Comparison of ENCODE assay signal across 8 mouse cellular contexts in the genomic region with DNA sequence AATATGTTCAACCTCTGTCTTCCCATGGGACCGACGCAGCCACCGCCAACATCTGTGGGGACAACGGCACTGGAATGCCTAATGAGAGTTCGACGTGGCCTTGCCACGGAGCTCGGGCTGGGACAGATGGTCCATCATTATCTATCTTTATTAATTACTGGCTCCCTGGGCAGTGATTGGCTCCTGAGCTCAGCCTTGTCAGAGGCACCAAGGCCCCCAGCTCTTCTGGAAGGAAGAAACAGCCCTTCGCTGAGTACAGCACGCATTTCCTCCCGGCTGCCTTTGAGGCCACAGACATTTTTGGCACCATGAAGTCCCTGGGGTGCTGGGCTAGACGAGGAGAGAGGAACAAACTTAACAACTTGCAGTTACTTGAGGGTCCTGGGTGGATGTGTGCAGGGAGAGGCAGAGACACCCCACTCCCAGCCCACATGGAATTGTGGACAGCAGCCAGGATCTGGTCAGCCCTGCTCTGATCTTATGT. TPM values are rescaled to one million over a fixed set of nuclear protein-coding genes. Genes with fewer than 3 reads are reported as not detected.
A peak's percentile ranks its signal among the peaks of the same experiment; 100 is the strongest.
DNase-seq lines count a peak whose midpoint lies in the region; ATAC-seq and TF ChIP-seq lines count a peak whose summit lies in the region.

No protein-coding gene starts in this region.

- no peaks in the 10 kb centered on the region for H3K4me1 ChIP-seq in heart, embryonic 12.5 days (replicated peaks)
- peaks cover 3% of the 10 kb centered on the region for H3K4me1 ChIP-seq in hindbrain, embryonic 11.5 days (replicated peaks; ENCODE audit: control insufficient read depth, insufficient read depth, low read length)
- H3K4me1 ChIP-seq in midbrain, embryonic 14.5 days (ENCODE audit: control insufficient read depth, insufficient read depth, low read length), result peaks cover 18% of the 10 kb centered on the region
- 0 out of 2 replicates have a peak, but pooled peaks cover 2% of the 10 kb centered on the region for H3K4me1 ChIP-seq in thymus, adult 2 months (replicated peaks; ENCODE audit: control insufficient read depth, insufficient read depth, low read length)

- ATAC-seq in heart, embryonic 12.5 days (ENCODE audit: insufficient number of reproducible peaks, low FRiP score), result no peak
- ATAC-seq in hindbrain, embryonic 11.5 days (ENCODE audit: low FRiP score), result peak; percentile 53
- no peak for ATAC-seq in midbrain, embryonic 14.5 days (ENCODE audit: low FRiP score, low TSS enrichment)
- no peak for ATAC-seq in erythroblast, adult 5-6 weeks (replicated peaks; ENCODE audit: low FRiP score, poor library complexity, severe bottlenecking)

- H3K9me3 ChIP-seq in heart, embryonic 12.5 days (replicated peaks), result no peaks in the 10 kb centered on the region
- no peaks in the 10 kb centered on the region for H3K9me3 ChIP-seq in hindbrain, embryonic 11.5 days (ENCODE audit: control insufficient read depth, low read length)
- H3K9me3 ChIP-seq in midbrain, embryonic 14.5 days (ENCODE audit: control insufficient read depth, low read length), result no peaks in the 10 kb centered on the region

- no peak overlapping the region for H3K4me2 ChIP-seq in heart, embryonic 12.5 days
- no peak overlapping the region for H3K4me2 ChIP-seq in hindbrain, embryonic 11.5 days (replicated peaks; ENCODE audit: low read depth, low read length)
- no peak overlapping the region for H3K4me2 ChIP-seq in midbrain, embryonic 14.5 days (ENCODE audit: low read length)

- no peak overlapping the region for H3K9ac ChIP-seq in heart, embryonic 12.5 days
- H3K9ac ChIP-seq in hindbrain, embryonic 11.5 days (ENCODE audit: low read depth, low read length), result no peak overlapping the region
- no peak overlapping the region for H3K9ac ChIP-seq in midbrain, embryonic 14.5 days (replicated peaks; ENCODE audit: low read length)

- TF ChIP-seq CTCF in thymus, adult 2 months (IDR thresholded peaks at IDR 0.05; ENCODE audit: borderline replicate concordance, control insufficient read depth, extremely low read depth, insufficient read depth, low read length, poor library complexity), result no peak

- TF ChIP-seq POLR2A in thymus, adult 2 months (IDR thresholded peaks at IDR 0.05; ENCODE audit: control insufficient read depth, extremely low read depth, insufficient read depth, low read length, poor library complexity), result no peak

- H3K27me3 ChIP-seq in heart, embryonic 12.5 days (replicated peaks), result peaks cover 55% of the 10 kb centered on the region
- 0 out of 2 replicates have a peak, but pooled peaks cover 2% of the 10 kb centered on the region for H3K27me3 ChIP-seq in hindbrain, embryonic 11.5 days (ENCODE audit: control insufficient read depth, insufficient read depth, low read length)
- H3K27me3 ChIP-seq in midbrain, embryonic 14.5 days (ENCODE audit: control insufficient read depth, insufficient read depth, low read length), result no peaks in the 10 kb centered on the region
- no peaks in the 10 kb centered on the region for H3K27me3 ChIP-seq in thymus, adult 2 months (ENCODE audit: control insufficient read depth, insufficient read depth, low read length)

- no peak overlapping the region for H3K27ac ChIP-seq in heart, embryonic 12.5 days (ENCODE audit: poor library complexity, severe bottlenecking)
- peak overlapping the region; percentile 76 for H3K27ac ChIP-seq in hindbrain, embryonic 11.5 days (ENCODE audit: low read depth, low read length)
- no peak overlapping the region for H3K27ac ChIP-seq in midbrain, embryonic 14.5 days (replicated peaks; ENCODE audit: low read depth, low read length)
- no peak overlapping the region for H3K27ac ChIP-seq in thymus, adult 2 months (ENCODE audit: control insufficient read depth, insufficient read depth, low read length)

- no peaks in the 10 kb centered on the region for H3K36me3 ChIP-seq in heart, embryonic 12.5 days
- H3K36me3 ChIP-seq in hindbrain, embryonic 11.5 days (ENCODE audit: control insufficient read depth, insufficient read depth, low read length), result no peaks in the 10 kb centered on the region
- H3K36me3 ChIP-seq in midbrain, embryonic 14.5 days (ENCODE audit: control insufficient read depth, insufficient read depth, low read length), result no peaks in the 10 kb centered on the region
- H3K36me3 ChIP-seq in thymus, adult 2 months (ENCODE audit: control insufficient read depth, insufficient read depth, low read length), result no peaks in the 10 kb centered on the region

- WGBS in heart, embryonic 12.5 days, result 65% methylated on average over 12 of the region's 12 CpGs
- WGBS in hindbrain, embryonic 11.5 days, result 44% methylated on average over 12 of the region's 12 CpGs
- WGBS in midbrain, embryonic 14.5 days, result 38% methylated on average over 12 of the region's 12 CpGs
- WGBS in thymus, adult 2 months, result 75% methylated on average over 12 of the region's 12 CpGs

- no peak overlapping the region for H3K4me3 ChIP-seq in heart, embryonic 12.5 days
- H3K4me3 ChIP-seq in hindbrain, embryonic 11.5 days (ENCODE audit: low read depth, low read length), result no peak overlapping the region
- no peak overlapping the region for H3K4me3 ChIP-seq in midbrain, embryonic 14.5 days (replicated peaks; ENCODE audit: low read depth, low read length)
- H3K4me3 ChIP-seq in thymus, adult 2 months (ENCODE audit: control insufficient read depth, insufficient read depth, low read length), result no peak overlapping the region

- DNase-seq in heart, adult 11 months, result peak; percentile 98
- DNase-seq in embryo, embryonic 11 days, result peak; percentile 48
- DNase-seq in hindbrain, embryonic 11.5 days (ENCODE audit: low spot score), result peak; percentile 65
- peak; percentile 66 for DNase-seq in midbrain, embryonic 14.5 days
- DNase-seq in thymus, adult 2 months, result no peak
- no peak for DNase-seq in thymus, postnatal 10 days (ENCODE audit: low spot score in 2 of 2)

RNA-seq across cellular contexts. Expression of a gene that starts 13.7 kb away (rescaled TPM):
- polyA plus RNA-seq in heart, embryonic 12.5 days (2016; fragmentation: Nextera tagmentation; extraction: Ambion mirVana), result 0.05 and 0.22 TPM in 2 replicates
- polyA plus RNA-seq in hindbrain, embryonic 11.5 days (2014; fragmentation: Nextera tagmentation; extraction: Ambion mirVana), result 1.3 and 1.5 TPM in 2 replicates
- polyA plus RNA-seq in midbrain, embryonic 14.5 days (2014; fragmentation: Nextera tagmentation; extraction: Ambion mirVana), result 3.0 and 3.9 TPM in 2 replicates
- total RNA-seq in erythroblast, adult 5-6 weeks (2015; ENCODE audit: low replicate concordance), result not detected in 2 replicates
- total RNA-seq in erythroblast, adult 5-6 weeks (2017; ENCODE audit: low replicate concordance), result not detected in 2 replicates
- 0.77 and 0.96 TPM in 2 replicates for polyA plus RNA-seq in thymus, adult 2 months (2012; rRNA removed)

Comparison
In these comparisons a context has a peak if more than half of its experiments do, and no peak if none do; other contexts are left out.
1. DNase-seq: peak in heart, adult 11 months (single experiment), embryo, embryonic 11 days (single experiment), hindbrain, embryonic 11.5 days (single experiment) and midbrain, embryonic 14.5 days (single experiment); none in thymus, adult 2 months (single experiment) and thymus, postnatal 10 days (0 of 2).